Mouse (Mus musculus) CD4-positive helper T cell, adult 2 months (primary cell): Measurements from ENCODE around the gene Gcn1l1.
A peak's percentile ranks its signal among the peaks of the same experiment; 100 is the strongest.
"Not testable (repeated sequence)": the region's sequence is repeated elsewhere in the genome, so short reads cannot be mapped to it uniquely, and the experiment has no call there.

Source experiments
- DNase-seq: peaks from one replicate; pipeline ENCODE4 v3.0.0-alpha.2; 2012; ENCODE audit warnings: low read depth, missing footprints, low spot score

Gene Gcn1l1

GRCm38 (mm10) chr5:115564737-115565393, at the start of gene Gcn1l1:
Gene Gcn1l1, plus strand, starts transcription at chr5:115565254.
- DNase-seq = peak; percentile 82

GRCm38 (mm10) chr5:115516081-115516907, 48.8 kb upstream of the Gcn1l1 start:
- DNase-seq = peak; percentile 82

- DNase-seq = no peak
Observed at GRCm38 (mm10) chr5:115516908-115517307, 48.1 kb upstream of the Gcn1l1 start.

DNA sequence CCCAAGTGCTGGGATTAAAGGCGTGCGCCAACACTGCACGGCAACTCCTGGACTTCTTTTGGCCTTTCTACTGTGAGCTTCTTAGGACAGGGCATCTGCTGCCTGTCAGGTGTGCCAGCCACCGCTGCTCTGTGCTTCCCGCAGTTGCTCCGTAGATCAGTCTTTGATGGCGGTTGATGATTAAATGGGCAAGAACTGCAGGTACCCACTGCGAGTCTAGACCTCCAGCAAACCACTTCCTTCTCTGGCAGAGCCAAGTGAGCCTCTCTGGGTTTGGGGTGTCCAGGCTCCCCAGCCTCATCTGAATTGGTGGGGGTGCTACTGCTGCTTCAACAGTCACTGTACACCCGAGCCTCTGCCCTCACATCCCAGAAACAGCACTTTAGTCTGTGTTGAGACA, 47.6 kb upstream of the Gcn1l1 start:
- DNase-seq = peak; percentile 70

GRCm38 (mm10) chr5:115518214-115518613, 46.8 kb upstream of the Gcn1l1 start:
- not testable (repeated sequence) for DNase-seq

- no peak for DNase-seq
Observed at GRCm38 (mm10) chr5:115520325-115520869, 44.7 kb upstream of the Gcn1l1 start.

GRCm38 (mm10) chr5:115521553-115522461, 43.2 kb upstream of the Gcn1l1 start:
- peak; percentile 85 for DNase-seq

GRCm38 (mm10) chr5:115522531-115522930, 42.5 kb upstream of the Gcn1l1 start:
- no peak for DNase-seq

- DNase-seq = no peak
Observed at GRCm38 (mm10) chr5:115522981-115523499, 42.0 kb upstream of the Gcn1l1 start.

DNA sequence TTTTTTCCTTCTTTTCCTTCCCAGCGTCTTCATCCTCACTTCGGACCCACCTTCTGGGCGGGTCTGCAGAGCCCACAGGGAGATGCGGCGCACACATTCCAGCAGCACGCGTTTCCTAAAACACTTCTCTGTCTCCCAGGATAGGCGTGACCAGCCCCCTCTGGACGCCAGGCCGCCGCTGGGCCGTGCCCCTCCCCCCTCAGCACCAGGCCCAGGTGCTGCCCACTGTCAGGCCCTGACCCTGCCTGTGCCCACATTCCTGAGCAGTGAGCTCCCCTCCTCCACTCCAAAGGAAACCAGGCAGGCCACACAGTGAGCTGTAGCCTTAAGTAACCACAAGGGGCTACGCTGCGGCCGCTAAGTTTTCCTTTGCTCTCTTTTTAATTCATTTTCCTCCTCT, 41.1 kb upstream of the Gcn1l1 start:
- DNase-seq = no peak

GRCm38 (mm10) chr5:115524471-115524870, 40.6 kb upstream of the Gcn1l1 start:
- DNase-seq = no peak

DNA sequence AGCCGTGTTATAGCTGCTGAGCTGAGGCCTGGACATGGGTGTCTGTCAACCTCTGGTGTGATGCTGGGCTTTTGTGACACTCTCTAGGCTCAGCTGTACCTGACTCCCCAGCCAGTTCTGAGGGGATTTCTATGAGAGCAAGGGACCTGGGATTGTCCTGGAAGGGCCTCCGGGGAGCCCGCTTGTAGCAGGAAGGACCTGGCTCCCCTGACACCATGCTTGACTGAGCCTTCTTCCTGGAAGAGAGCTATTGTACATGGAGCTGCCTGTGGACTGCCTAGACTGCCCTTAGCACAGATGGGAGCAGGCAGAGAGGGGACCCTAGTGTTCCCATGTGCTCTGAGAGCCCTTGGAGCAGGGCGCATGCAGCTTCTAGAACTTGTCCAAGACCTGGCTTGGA, 39.6 kb upstream of the Gcn1l1 start:
- DNase-seq = no peak

GRCm38 (mm10) chr5:115525943-115526342, 39.1 kb upstream of the Gcn1l1 start:
- DNase-seq = no peak

- no peak for DNase-seq
Observed at GRCm38 (mm10) chr5:115526456-115527202, 38.4 kb upstream of the Gcn1l1 start.

DNA sequence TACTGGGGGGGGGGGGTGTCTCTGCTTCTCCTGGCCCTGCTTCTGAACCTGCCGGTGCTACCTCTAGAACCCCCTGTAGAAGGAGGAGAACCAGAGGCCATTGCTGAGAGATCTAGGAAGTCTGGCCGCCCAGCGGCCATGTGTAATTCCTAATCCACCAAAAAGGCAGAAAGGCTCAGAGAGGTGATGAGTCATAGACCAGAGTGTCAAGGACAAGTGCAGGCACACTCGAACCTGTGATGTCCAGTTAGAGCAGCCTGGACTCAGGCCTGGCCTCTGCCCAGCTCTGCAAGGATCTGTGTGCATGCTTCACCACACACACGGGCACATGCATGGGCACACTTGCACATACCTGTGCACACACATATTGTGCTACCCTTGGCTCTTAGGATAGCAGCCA, 36.9 kb upstream of the Gcn1l1 start:
- no peak for DNase-seq

GRCm38 (mm10) chr5:115529364-115529741, 35.7 kb upstream of the Gcn1l1 start:
- DNase-seq = no peak

DNA sequence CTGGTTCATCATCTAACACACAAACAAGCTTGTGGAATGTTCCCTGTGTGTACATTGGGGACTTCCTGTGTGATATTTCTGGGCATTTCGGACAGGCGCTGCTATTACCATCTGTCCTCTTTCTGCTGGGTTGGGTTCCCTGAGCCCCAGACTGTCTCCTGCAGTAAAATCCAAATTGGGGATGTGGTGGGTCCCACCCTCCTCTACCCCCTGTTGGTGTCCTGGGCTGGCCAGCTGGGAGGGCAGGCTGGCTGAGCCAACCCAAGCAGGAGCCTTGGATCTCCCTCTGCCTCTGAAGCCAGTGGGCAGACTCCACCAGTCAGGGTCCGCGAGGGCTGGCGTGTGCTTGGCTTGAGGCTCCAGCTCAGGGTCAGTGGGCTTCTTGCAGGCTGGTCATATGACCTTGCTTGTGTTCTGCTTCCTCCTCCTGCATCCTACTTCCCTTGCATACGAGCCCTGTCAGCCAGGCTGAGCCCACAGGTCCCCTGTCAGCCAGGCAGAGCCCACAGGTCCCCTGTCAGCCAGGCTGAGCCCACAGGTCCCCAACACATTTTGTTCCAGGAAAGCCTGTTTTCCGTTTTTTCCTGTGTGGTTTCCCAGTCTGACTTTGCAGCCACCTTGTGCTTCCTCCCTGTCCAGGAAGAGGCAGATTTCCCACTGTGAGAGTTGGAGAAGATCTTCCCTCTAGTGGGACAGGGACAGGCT, 35.2 kb upstream of the Gcn1l1 start:
- no peak for DNase-seq

GRCm38 (mm10) chr5:115530447-115530809, 34.6 kb upstream of the Gcn1l1 start:
- peak; percentile 52 for DNase-seq

DNA sequence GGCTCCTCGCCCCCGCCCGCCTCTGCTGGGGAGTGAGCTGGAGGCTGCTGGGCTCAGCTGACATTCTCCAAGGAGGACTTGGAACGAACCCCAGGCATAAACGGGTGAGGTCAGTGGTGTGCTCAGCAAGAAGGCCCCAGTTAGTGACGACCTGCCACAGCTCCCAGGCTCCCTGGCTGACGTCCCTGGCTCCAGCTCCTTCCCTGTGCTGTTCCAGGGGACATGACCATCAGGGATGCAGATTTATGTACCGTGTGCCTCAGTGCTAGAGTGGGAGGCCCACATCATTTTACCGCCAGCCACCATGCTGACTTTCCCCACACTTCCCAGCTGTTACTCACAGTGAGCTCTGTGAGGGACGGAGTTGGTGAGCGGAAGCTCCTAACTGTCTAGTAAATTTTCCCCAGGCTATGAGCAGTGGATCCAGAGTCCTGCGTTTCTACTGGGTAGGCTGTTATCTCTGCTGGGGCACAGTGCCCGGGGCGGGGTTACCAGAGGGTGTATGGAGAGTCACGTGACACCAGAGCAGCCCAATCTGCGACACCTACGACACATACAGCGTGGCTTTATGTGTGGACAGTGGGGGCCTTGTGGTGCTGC, 33.3 kb upstream of the Gcn1l1 start:
- DNase-seq = peak; percentile 51

DNA sequence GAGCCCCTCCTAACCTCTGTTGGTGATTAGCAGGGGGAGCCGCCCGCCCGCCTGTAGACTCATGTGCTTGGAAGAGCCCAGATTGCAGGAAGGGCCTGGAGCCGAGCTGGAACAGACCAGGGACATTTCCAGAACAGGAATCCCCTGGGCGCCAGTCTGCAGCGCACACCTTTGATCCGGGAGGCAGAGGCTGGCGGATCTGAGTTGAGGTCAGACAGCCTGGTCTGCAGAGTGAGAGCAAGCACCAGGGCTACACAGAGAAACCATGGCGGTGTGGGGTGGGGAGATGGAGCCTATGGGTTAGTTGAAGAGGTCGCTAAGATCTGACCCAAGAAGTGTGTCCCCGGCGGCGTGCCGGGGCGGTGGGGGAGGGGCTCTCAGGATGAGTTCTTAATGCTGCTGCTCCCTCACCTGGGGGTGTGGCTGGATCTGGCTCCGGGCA, 30.7 kb upstream of the Gcn1l1 start:
- peak; percentile 55 for DNase-seq
